Mouse (Mus musculus) intestine, postnatal 0 days (tissue): ENCODE data around the gene Mybbp1a. TPM values are rescaled to one million over a fixed set of nuclear protein-coding genes. Genes with fewer than 3 reads are reported as not detected.

ENCODE experiments used
- ATAC-seq: fragments of 200-750 bp; cut with Nextera tagmentation; 2 replicates; pipeline ENCODE4 v1.8.0; 2017; ENCODE audit warnings: mild to moderate bottlenecking, moderate TSS enrichment, moderate library complexity
- H3K27ac ChIP-seq: fragments of 300-500 bp; sonication (generic); 2 replicates; pipeline ENCODE4 v1.5.1; 2014; ENCODE audit warnings: mild to moderate bottlenecking, low read depth, low read length, moderate library complexity
- H3K27me3 ChIP-seq: fragments of 300-500 bp; sonication (generic); replicated peaks from 2 replicates; pipeline ENCODE4 v1.6.1; 2014; ENCODE audit warnings: low read length, mixed read lengths; ENCODE audit not compliant: control insufficient read depth, insufficient read depth
- H3K36me3 ChIP-seq: fragments of 300-500 bp; sonication (generic); 2 replicates; pipeline ENCODE4 v1.6.1; 2014; ENCODE audit warnings: mild to moderate bottlenecking, moderate library complexity; ENCODE audit not compliant: control insufficient read depth, insufficient read depth
- H3K4me1 ChIP-seq: fragments of 300-500 bp; sonication (generic); replicated peaks from 2 replicates; pipeline ENCODE4 v1.6.1; 2014; ENCODE audit warnings: antibody characterized with exemption, low read length, mixed read lengths; ENCODE audit not compliant: control insufficient read depth, insufficient read depth
- H3K4me2 ChIP-seq: fragments of 300-500 bp; sonication (generic); replicated peaks from 2 replicates; pipeline ENCODE4 v1.6.1; 2014; ENCODE audit warnings: low read depth, mild to moderate bottlenecking, moderate library complexity
- H3K4me3 ChIP-seq: fragments of 300-500 bp; sonication (generic); 2 replicates; pipeline ENCODE4 v1.5.1; 2014; ENCODE audit warnings: low read depth, low read length
- H3K9ac ChIP-seq: fragments of 300-500 bp; sonication (generic); 2 replicates; pipeline ENCODE4 v1.6.1; 2014; ENCODE audit warnings: mild to moderate bottlenecking, low read depth, low read length
- H3K9me3 ChIP-seq: fragments of 300-500 bp; sonication (generic); 2 replicates; pipeline ENCODE4 v1.6.1; 2016; ENCODE audit warnings: mixed run types; ENCODE audit not compliant: control insufficient read depth
- CTCF ChIP-seq: sonication (generic); IDR thresholded peaks from 2 replicates; pipeline ENCODE4 v1.5.1; 2016; ENCODE audit warnings: low read depth, mild to moderate bottlenecking, control low read depth, antibody characterized with exemption, moderate library complexity
- WGBS: fragments of 180-500 bp; shearing (Covaris S2); extraction: QIAGEN DNeasy Blood & Tissue Kit; methylation state at CpG from one replicate; pipeline ENCODE4 v1.1.7; 2014; 5-methylcytosine and 5-hydroxymethylcytosine counted together
- polyA plus RNA-seq: library from polyadenylated mRNA; unstranded; fragments of >200 nt; fragmentation: Nextera tagmentation; extraction: Ambion mirVana; gene quantifications from 2 replicates; pipeline ENCODE4 v1.2.1, GENCODE M21; 2015

Gene Mybbp1a
- polyA plus RNA-seq: 37.3 and 40.7 TPM in 2 replicates

GRCm38 (mm10) chr11:72440965-72441664 is at the start of gene Mybbp1a:
Gene Mybbp1a, plus strand, starts transcription at chr11:72441355.
- peak within 1 kb of the TSS; percentile 94 for H3K4me2 ChIP-seq
- no peaks in the 10 kb centered on the region for H3K9me3 ChIP-seq
- H3K36me3 ChIP-seq: peaks cover 37% of the 10 kb centered on the region
- no peaks in the 10 kb centered on the region for H3K27me3 ChIP-seq
- peak within 1 kb of the TSS; percentile 72 for H3K9ac ChIP-seq
- H3K27ac ChIP-seq: peak within 1 kb of the TSS; percentile 36
- peaks cover 8% of the 10 kb centered on the region; the same call in 1 of the 2 replicates for H3K4me1 ChIP-seq
- 0 out of 2 replicates have a peak, but pooled peaks have one; percentile 19 for TF ChIP-seq CTCF
- WGBS: under 1% methylated on average over 46 of the region's 46 CpGs
- peak within 1 kb of the TSS; percentile 72 for H3K4me3 ChIP-seq
- ATAC-seq: peak; percentile 84

GRCm38 (mm10) chr11:72393243-72393642 is 47.9 kb upstream of the Mybbp1a start:
- no peak for TF ChIP-seq CTCF
- Histone ChIP-seq H3K36me3 (no peaks in the 10 kb centered on the region; the same call in 1 of the 2 replicates), H3K27me3 (no peaks in the 10 kb centered on the region), H3K4me1 (peaks cover 5% of the 10 kb centered on the region; the same call in 1 of the 2 replicates), H3K9me3 (no peaks in the 10 kb centered on the region), H3K9ac (no peak overlapping the region), H3K27ac (no peak overlapping the region), H3K4me3 (no peak overlapping the region), H3K4me2 (no peak overlapping the region)
- no peak for ATAC-seq
- 86% methylated on average over 3 of the region's 3 CpGs for WGBS

- Histone ChIP-seq H3K36me3 (no peaks in the 10 kb centered on the region; the same call in 1 of the 2 replicates), H3K4me1 (peaks cover 5% of the 10 kb centered on the region; the same call in 1 of the 2 replicates), H3K4me2 (no peak overlapping the region), H3K9me3 (no peaks in the 10 kb centered on the region), H3K4me3 (no peak overlapping the region), H3K27me3 (no peaks in the 10 kb centered on the region), H3K27ac (no peak overlapping the region), H3K9ac (no peak overlapping the region)
- WGBS: 64% methylated on average over 5 of the region's 5 CpGs
- no peak for TF ChIP-seq CTCF
- ATAC-seq: no peak
Observed at GRCm38 (mm10) chr11:72393669-72394068, 47.5 kb upstream of the Mybbp1a start.

- no peak overlapping the region for H3K4me2 ChIP-seq
- no peak overlapping the region for H3K27ac ChIP-seq
- H3K4me1 ChIP-seq: peaks cover 5% of the 10 kb centered on the region; the same call in 1 of the 2 replicates
- no peak overlapping the region for H3K9ac ChIP-seq
- no peaks in the 10 kb centered on the region for H3K9me3 ChIP-seq
- peaks cover 4% of the 10 kb centered on the region; the same call in 1 of the 2 replicates for H3K36me3 ChIP-seq
- H3K27me3 ChIP-seq: no peaks in the 10 kb centered on the region
- WGBS: 87% methylated on average over 2 of the region's 2 CpGs
- no peak overlapping the region for H3K4me3 ChIP-seq
- ATAC-seq: no peak
- TF ChIP-seq CTCF: no peak
Observed at GRCm38 (mm10) chr11:72394694-72395093, 46.5 kb upstream of the Mybbp1a start.

- Histone ChIP-seq H3K4me3 (no peak overlapping the region), H3K27me3 (no peaks in the 10 kb centered on the region), H3K36me3 (peaks cover 4% of the 10 kb centered on the region; the same call in 1 of the 2 replicates), H3K9me3 (no peaks in the 10 kb centered on the region), H3K27ac (no peak overlapping the region), H3K9ac (no peak overlapping the region), H3K4me1 (peaks cover 5% of the 10 kb centered on the region; the same call in 1 of the 2 replicates), H3K4me2 (no peak overlapping the region)
- ATAC-seq: no peak
- no peak for TF ChIP-seq CTCF
- WGBS: 82% methylated on average over 6 of the region's 6 CpGs
Observed at GRCm38 (mm10) chr11:72395652-72396051, 45.5 kb upstream of the Mybbp1a start.

- Histone ChIP-seq H3K9ac (no peak overlapping the region), H3K4me2 (no peak overlapping the region), H3K36me3 (peaks cover 4% of the 10 kb centered on the region; the same call in 1 of the 2 replicates), H3K4me3 (no peak overlapping the region), H3K27me3 (no peaks in the 10 kb centered on the region), H3K9me3 (no peaks in the 10 kb centered on the region), H3K4me1 (peaks cover 5% of the 10 kb centered on the region; the same call in 1 of the 2 replicates), H3K27ac (peak overlapping the region; percentile 64; the same call in 1 of the 2 replicates)
- ATAC-seq: 0 out of 2 replicates have a peak, but pooled peaks have one; percentile 19
- no peak for TF ChIP-seq CTCF
- WGBS: 55% methylated on average over 7 of the region's 7 CpGs
Observed at GRCm38 (mm10) chr11:72396621-72397020, 44.5 kb upstream of the Mybbp1a start.
